Mouse (Mus musculus) forebrain, embryonic 15.5 days (tissue): Measurements from ENCODE around the gene Erbb4. TPM values are rescaled to one million over a fixed set of nuclear protein-coding genes. Genes with fewer than 3 reads are reported as not detected.

Experiments used
- ATAC-seq: fragments of 200-750 bp; cut with Nextera tagmentation; replicated peaks from 2 replicates; pipeline ENCODE4 v1.8.0; 2017; ENCODE audit warnings: mild to moderate bottlenecking, moderate TSS enrichment, moderate library complexity
- H3K27ac ChIP-seq: fragments of 300-500 bp; sonication (generic); replicated peaks from 2 replicates; pipeline ENCODE4 v1.5.1; 2015; ENCODE audit warnings: mild to moderate bottlenecking, inconsistent platforms
- H3K27me3 ChIP-seq: fragments of 300-500 bp; sonication (generic); 2 replicates; pipeline ENCODE4 v1.6.1; 2015; ENCODE audit warnings: inconsistent platforms
- H3K36me3 ChIP-seq: fragments of 300-500 bp; sonication (generic); 2 replicates; pipeline ENCODE4 v1.6.1; 2015; ENCODE audit warnings: mild to moderate bottlenecking, inconsistent platforms
- H3K4me1 ChIP-seq: fragments of 300-500 bp; sonication (generic); 2 replicates; pipeline ENCODE4 v1.6.1; 2015; ENCODE audit warnings: inconsistent platforms
- H3K4me2 ChIP-seq: fragments of 300-500 bp; sonication (generic); replicated peaks from 2 replicates; pipeline ENCODE4 v1.6.1; 2015; ENCODE audit warnings: mild to moderate bottlenecking, inconsistent platforms
- H3K4me3 ChIP-seq: fragments of 300-500 bp; sonication (generic); 2 replicates; pipeline ENCODE4 v1.5.1; 2015; ENCODE audit warnings: mild to moderate bottlenecking, inconsistent platforms
- H3K9ac ChIP-seq: fragments of 300-500 bp; sonication (generic); replicated peaks from 2 replicates; pipeline ENCODE4 v1.6.1; 2015; ENCODE audit warnings: mild to moderate bottlenecking, inconsistent platforms
- H3K9me3 ChIP-seq: fragments of 300-500 bp; sonication (generic); 2 replicates; pipeline ENCODE4 v1.6.1; 2016; ENCODE audit warnings: inconsistent platforms
- WGBS: fragments of 180-500 bp; shearing (Covaris S2); methylation state at CpG from one replicate; pipeline ENCODE4 v1.1.7; 2015; ENCODE audit warnings: mixed read lengths; 5-methylcytosine and 5-hydroxymethylcytosine counted together
- polyA plus RNA-seq: library from polyadenylated mRNA; unstranded; fragments of >200 nt; fragmentation: Nextera tagmentation; extraction: Ambion mirVana; gene quantifications from 2 replicates; pipeline ENCODE4 v1.2.1, GENCODE M21; 2015

The Erbb4 gene
- polyA plus RNA-seq, 1 experiment from 2014 or later = 17.4 TPM

DNA sequence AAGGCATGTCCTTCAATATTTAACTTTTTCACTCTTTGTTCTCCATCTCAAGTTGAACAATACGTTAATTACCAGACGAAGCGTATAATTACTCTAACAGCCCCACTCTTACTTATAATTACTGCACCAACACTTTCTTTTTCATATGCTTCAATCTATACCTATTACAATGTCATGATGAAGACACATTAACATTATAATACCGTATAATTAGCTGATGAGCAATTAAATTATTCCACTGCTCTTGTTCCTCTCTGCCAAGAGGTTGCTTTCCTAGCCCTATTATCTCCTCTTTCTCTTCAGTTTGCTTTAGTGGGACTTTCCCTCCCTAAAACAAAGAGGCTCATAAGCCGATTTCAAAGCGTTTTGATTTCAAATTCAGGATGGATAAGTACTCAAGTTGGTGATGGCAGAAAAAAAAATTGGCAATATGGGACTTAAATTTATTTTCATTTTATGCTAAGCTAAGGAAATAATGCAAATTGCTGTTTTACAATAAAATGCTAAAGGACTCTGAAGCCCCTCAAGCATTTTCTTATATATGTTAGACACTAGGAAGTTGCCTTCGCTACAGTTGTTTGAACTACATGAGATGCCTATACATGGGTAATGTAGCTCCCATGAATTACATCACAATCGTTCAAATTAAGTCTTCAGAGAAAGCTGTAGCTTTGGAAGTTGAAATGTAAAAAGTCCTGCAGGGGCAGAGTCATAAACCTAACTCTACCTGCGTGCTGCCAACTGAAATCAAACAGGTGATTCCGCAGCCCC is 440.8 kb downstream of the Erbb4 start:
- Histone ChIP-seq H3K36me3 (no peaks in the 10 kb centered on the region), H3K4me1 (0 out of 2 replicates have a peak, but pooled peaks cover 10% of the 10 kb centered on the region), H3K27me3 (no peaks in the 10 kb centered on the region), H3K9ac (no peak overlapping the region), H3K9me3 (no peaks in the 10 kb centered on the region), H3K4me2 (no peak overlapping the region), H3K4me3 (no peak overlapping the region), H3K27ac (peak overlapping the region; percentile 31; the same call in 1 of the 2 replicates)
- peak; percentile 88 for ATAC-seq
- WGBS = 33% methylated on average over 10 of the region's 10 CpGs

DNA sequence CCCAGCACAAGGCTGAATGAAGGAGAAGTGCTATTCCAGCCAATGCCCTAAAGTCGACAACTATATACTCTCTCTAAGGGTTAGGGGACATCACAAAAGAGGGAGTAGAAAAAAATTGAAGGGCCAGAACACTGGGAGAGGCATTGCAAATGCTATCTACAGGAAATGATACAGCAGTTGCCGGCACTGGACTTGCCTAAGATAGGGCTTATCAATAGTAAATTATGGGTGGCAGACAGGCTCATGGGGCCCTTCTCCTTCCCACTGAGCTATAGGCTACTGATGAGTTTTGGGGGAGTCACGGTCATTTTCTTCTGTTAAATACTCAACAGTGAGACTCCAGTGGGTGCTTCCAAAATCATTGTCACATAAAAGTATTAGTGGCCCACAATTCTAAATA is 517.4 kb downstream of the Erbb4 start:
- WGBS = 96% methylated on average over 3 of the region's 3 CpGs

GRCm38 (mm10) chr1:68573851-68574540 is 533.9 kb downstream of the Erbb4 start:
- Histone ChIP-seq H3K4me1 (peaks cover 6% of the 10 kb centered on the region; the same call in 1 of the 2 replicates), H3K4me2 (no peak overlapping the region), H3K36me3 (no peaks in the 10 kb centered on the region), H3K27me3 (no peaks in the 10 kb centered on the region), H3K27ac (no peak overlapping the region), H3K9ac (no peak overlapping the region), H3K9me3 (no peaks in the 10 kb centered on the region), H3K4me3 (no peak overlapping the region)
- ATAC-seq = 0 out of 2 replicates have a peak, but pooled peaks have one; percentile 23
- 27% methylated on average over 4 of the region's 4 CpGs for WGBS

More for the DNA sequence above, 517.4 kb downstream of the Erbb4 start:
- H3K4me1 ChIP-seq = no peaks in the 10 kb centered on the region
- no peaks in the 10 kb centered on the region for H3K36me3 ChIP-seq
- ATAC-seq = no peak
- H3K27ac ChIP-seq = no peak overlapping the region
- no peak overlapping the region for H3K9ac ChIP-seq
- no peaks in the 10 kb centered on the region for H3K27me3 ChIP-seq
- H3K4me3 ChIP-seq = no peak overlapping the region
- no peaks in the 10 kb centered on the region for H3K9me3 ChIP-seq
- no peak overlapping the region for H3K4me2 ChIP-seq

GRCm38 (mm10) chr1:68570924-68571323 is 536.9 kb downstream of the Erbb4 start:
- Histone ChIP-seq H3K4me2 (no peak overlapping the region), H3K9me3 (no peaks in the 10 kb centered on the region), H3K27me3 (no peaks in the 10 kb centered on the region), H3K4me3 (no peak overlapping the region), H3K4me1 (peaks cover 6% of the 10 kb centered on the region; the same call in 1 of the 2 replicates), H3K36me3 (no peaks in the 10 kb centered on the region), H3K9ac (no peak overlapping the region), H3K27ac (no peak overlapping the region)
- 93% methylated on average over 1 of the region's 1 CpGs for WGBS
- ATAC-seq = no peak

DNA sequence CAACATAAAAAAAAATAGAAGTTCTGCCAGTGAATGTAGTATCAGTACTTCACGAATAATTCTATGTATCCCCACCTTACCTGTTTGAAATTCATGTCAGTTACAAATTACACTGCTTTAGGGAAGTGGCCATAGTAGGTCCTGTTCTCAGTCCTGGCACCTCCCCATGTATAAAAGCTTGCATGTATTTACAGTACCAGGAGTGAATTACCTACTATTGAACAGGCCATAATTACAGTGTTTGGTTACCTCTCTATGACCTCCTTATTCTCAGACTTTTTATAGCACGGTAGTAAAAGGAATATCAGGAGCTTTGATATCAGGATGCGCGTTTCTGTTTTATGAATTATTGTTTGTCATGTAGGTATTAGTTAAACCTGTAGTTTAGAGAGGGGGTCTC is 564.9 kb downstream of the Erbb4 start:
- no peaks in the 10 kb centered on the region for H3K9me3 ChIP-seq
- 89% methylated on average over 4 of the region's 4 CpGs for WGBS
- no peak for ATAC-seq

GRCm38 (mm10) chr1:68517820-68518219 is 590.0 kb downstream of the Erbb4 start:
- H3K27me3 ChIP-seq = no peaks in the 10 kb centered on the region
- no peak overlapping the region for H3K4me2 ChIP-seq
- no peaks in the 10 kb centered on the region for H3K4me1 ChIP-seq
- no peak overlapping the region for H3K9ac ChIP-seq
- ATAC-seq = no peak
- H3K9me3 ChIP-seq = no peaks in the 10 kb centered on the region
- no peak overlapping the region for H3K27ac ChIP-seq
- H3K36me3 ChIP-seq = no peaks in the 10 kb centered on the region
- 84% methylated on average over 2 of the region's 2 CpGs for WGBS
- H3K4me3 ChIP-seq = no peak overlapping the region

More for the DNA sequence above, 564.9 kb downstream of the Erbb4 start:
- no peak overlapping the region for H3K4me3 ChIP-seq
- no peaks in the 10 kb centered on the region for H3K27me3 ChIP-seq
- no peaks in the 10 kb centered on the region for H3K36me3 ChIP-seq
- no peak overlapping the region for H3K9ac ChIP-seq
- no peak overlapping the region for H3K4me2 ChIP-seq
- no peaks in the 10 kb centered on the region for H3K4me1 ChIP-seq
- no peak overlapping the region for H3K27ac ChIP-seq

GRCm38 (mm10) chr1:68503873-68504272 is 604.0 kb downstream of the Erbb4 start:
- Histone ChIP-seq H3K4me3 (no peak overlapping the region), H3K36me3 (no peaks in the 10 kb centered on the region), H3K27ac (no peak overlapping the region), H3K4me2 (no peak overlapping the region), H3K9me3 (no peaks in the 10 kb centered on the region), H3K27me3 (no peaks in the 10 kb centered on the region), H3K4me1 (no peaks in the 10 kb centered on the region), H3K9ac (no peak overlapping the region)
- ATAC-seq = no peak
- WGBS = 87% methylated on average over 1 of the region's 1 CpGs

DNA sequence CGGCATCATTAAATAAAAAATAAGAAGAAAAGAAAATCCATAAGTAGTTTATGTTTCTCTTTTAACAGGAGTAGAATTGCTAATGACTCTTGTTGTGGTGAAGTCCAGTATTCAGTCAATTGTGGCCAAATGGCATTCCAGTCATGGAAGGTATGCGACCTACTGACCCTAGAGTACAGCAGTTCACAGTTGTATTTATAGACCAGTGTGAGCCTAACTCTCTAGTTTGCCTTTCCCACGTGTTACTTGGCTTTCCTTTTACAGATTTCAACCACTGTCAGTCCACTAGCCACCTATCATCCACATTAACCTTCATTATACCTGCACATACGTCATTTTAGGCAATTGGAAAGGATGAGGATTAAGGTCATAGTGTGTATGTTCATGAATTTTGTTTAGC is 606.3 kb downstream of the Erbb4 start:
- WGBS = 57% methylated on average over 4 of the region's 4 CpGs
- Histone ChIP-seq H3K4me1 (no peaks in the 10 kb centered on the region), H3K36me3 (no peaks in the 10 kb centered on the region), H3K9me3 (no peaks in the 10 kb centered on the region), H3K4me3 (no peak overlapping the region), H3K27me3 (no peaks in the 10 kb centered on the region), H3K9ac (no peak overlapping the region), H3K27ac (no peak overlapping the region), H3K4me2 (no peak overlapping the region)
- ATAC-seq = no peak

DNA sequence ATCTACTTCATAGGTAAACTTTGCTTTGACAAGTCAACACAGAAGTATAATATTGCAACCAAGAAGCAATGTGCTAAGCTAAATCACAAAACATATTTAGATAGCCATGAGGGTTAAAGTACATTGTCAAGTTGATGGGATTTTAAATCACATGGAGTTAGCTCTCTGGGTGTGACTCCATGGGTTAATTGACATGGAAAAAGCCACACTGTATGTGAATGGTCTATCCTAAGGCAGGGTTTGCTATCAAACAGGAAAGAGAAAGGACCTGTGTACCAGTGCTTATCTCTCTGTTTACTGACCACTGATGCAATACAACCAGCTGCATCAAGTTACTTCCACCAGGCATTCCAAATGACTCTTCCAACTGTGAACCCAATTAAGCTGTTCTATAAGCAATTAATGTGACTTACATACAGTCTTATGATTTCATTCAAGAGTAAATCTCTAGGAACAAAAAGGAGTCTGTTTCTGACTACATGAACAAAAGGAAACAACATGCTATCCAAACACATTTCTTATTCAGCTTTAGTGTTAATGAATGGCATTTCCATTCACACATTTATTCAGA is 641.4 kb downstream of the Erbb4 start:
- H3K4me3 ChIP-seq = no peak overlapping the region
- no peaks in the 10 kb centered on the region for H3K9me3 ChIP-seq
- no peaks in the 10 kb centered on the region for H3K36me3 ChIP-seq
- no peaks in the 10 kb centered on the region for H3K27me3 ChIP-seq
- no peak for ATAC-seq
- no peak overlapping the region for H3K9ac ChIP-seq
- no peaks in the 10 kb centered on the region; the same call in 1 of the 2 replicates for H3K4me1 ChIP-seq
- no peak overlapping the region for H3K4me2 ChIP-seq
- H3K27ac ChIP-seq = no peak overlapping the region

- no peaks in the 10 kb centered on the region for H3K27me3 ChIP-seq
- no peaks in the 10 kb centered on the region for H3K36me3 ChIP-seq
- no peak overlapping the region for H3K4me3 ChIP-seq
- H3K4me1 ChIP-seq = no peaks in the 10 kb centered on the region
- H3K9ac ChIP-seq = no peak overlapping the region
- no peak for ATAC-seq
- no peak overlapping the region for H3K27ac ChIP-seq
- no peak overlapping the region for H3K4me2 ChIP-seq
- 80% methylated on average over 1 of the region's 1 CpGs for WGBS
- no peaks in the 10 kb centered on the region for H3K9me3 ChIP-seq
These were observed 656.6 kb downstream of the Erbb4 start for GRCm38 (mm10) chr1:68451274-68451673.

DNA sequence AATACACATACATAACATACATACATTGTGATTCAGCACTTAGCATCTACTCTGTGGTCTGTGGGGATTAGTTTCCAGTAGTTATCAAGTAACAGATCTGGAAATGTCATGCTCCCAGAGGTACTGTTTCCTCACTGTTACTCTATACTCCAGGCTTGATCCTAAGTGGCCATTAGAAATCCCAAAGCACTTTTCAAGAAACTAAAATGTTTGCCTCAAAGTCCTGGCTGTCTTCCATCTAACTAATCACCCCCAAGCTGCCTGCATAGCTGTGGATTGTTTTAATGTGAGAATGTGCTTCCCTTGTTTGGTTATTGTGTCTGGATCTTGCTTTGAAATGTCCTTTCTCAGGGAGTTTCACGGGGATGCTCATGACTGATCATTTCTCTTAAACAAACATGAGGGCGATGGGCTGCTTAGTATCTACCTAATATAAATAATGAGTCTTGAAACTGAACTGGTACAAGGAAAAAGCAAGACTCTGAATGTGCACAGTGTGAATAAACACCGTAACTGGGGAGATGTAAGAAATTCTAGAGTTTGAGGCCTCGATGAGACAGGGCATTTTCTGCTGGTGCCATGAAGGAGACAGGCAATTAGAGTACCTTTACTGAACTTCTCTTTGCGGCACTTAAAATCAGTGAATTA is 683.4 kb downstream of the Erbb4 start:
- ATAC-seq = no peak
- Histone ChIP-seq H3K4me3 (no peak overlapping the region), H3K36me3 (no peaks in the 10 kb centered on the region), H3K27ac (no peak overlapping the region), H3K9me3 (no peaks in the 10 kb centered on the region), H3K27me3 (no peaks in the 10 kb centered on the region), H3K4me1 (0 out of 2 replicates have a peak, but pooled peaks cover 4% of the 10 kb centered on the region), H3K9ac (no peak overlapping the region), H3K4me2 (no peak overlapping the region)
- 66% methylated on average over 5 of the region's 5 CpGs for WGBS

GRCm38 (mm10) chr1:68401204-68401603 is 706.7 kb downstream of the Erbb4 start:
- H3K27ac ChIP-seq = no peak overlapping the region
- H3K4me3 ChIP-seq = no peak overlapping the region
- no peak overlapping the region for H3K9ac ChIP-seq
- no peak overlapping the region for H3K4me2 ChIP-seq
- no peaks in the 10 kb centered on the region for H3K36me3 ChIP-seq
- no peaks in the 10 kb centered on the region for H3K9me3 ChIP-seq
- WGBS = 8% methylated on average over 4 of the region's 4 CpGs
- H3K4me1 ChIP-seq = no peaks in the 10 kb centered on the region
- no peaks in the 10 kb centered on the region for H3K27me3 ChIP-seq
- no peak for ATAC-seq
